Mouse (Mus musculus) urinary bladder, adult 18-20 months (tissue): ENCODE measurements around the gene Smim5.
"Not testable (repeated sequence)": the region's sequence is repeated elsewhere in the genome, so short reads cannot be mapped to it uniquely, and the experiment has no call there.

Experiments used
- DNase-seq, 2 experiments: peaks; one replicate each; pipeline ENCODE4 v3.0.0; 2022; ENCODE audit warnings: low spot score in 2 of 2, mixed read lengths in 2 of 2

The Smim5 gene

GRCm38 (mm10) chr11:115899486-115900266, at the start of gene Smim5:
Gene Smim5, plus strand, starts transcription at chr11:115899966.
- DNase-seq: peak; percentile 24 to 45

GRCm38 (mm10) chr11:115854674-115855073, 45.1 kb upstream of the Smim5 start:
- DNase-seq: no peak

GRCm38 (mm10) chr11:115857146-115857545, 42.6 kb upstream of the Smim5 start:
- DNase-seq: not testable (repeated sequence)

- DNase-seq: no peak
Observed at GRCm38 (mm10) chr11:115857936-115858335, 41.8 kb upstream of the Smim5 start.

GRCm38 (mm10) chr11:115858354-115858753, 41.4 kb upstream of the Smim5 start, which contains the start of gene Myo15b:
Gene Myo15b, plus strand, starts transcription at chr11:115858406.
- DNase-seq: no peak

GRCm38 (mm10) chr11:115859143-115859945, 40.4 kb upstream of the Smim5 start:
- peak; percentile 74 to 79 for DNase-seq

- DNase-seq: no peak
Observed at GRCm38 (mm10) chr11:115863895-115864294, 35.9 kb upstream of the Smim5 start.

GRCm38 (mm10) chr11:115869393-115869792, 30.4 kb upstream of the Smim5 start:
- DNase-seq: no peak

- DNase-seq: no peak
Observed at GRCm38 (mm10) chr11:115872437-115872836, 27.3 kb upstream of the Smim5 start.

- no peak for DNase-seq
Observed at GRCm38 (mm10) chr11:115875935-115876334, 23.8 kb upstream of the Smim5 start.

- no peak for DNase-seq
Observed at GRCm38 (mm10) chr11:115876438-115876837, 23.3 kb upstream of the Smim5 start.

- DNase-seq: no peak
Observed at GRCm38 (mm10) chr11:115877174-115877755, 22.5 kb upstream of the Smim5 start.

GRCm38 (mm10) chr11:115878071-115878470, 21.7 kb upstream of the Smim5 start:
- DNase-seq: no peak

GRCm38 (mm10) chr11:115881002-115881401, 18.8 kb upstream of the Smim5 start:
- peak in 1 of 2 experiments; percentile 26 for DNase-seq

- DNase-seq: no peak
Observed at GRCm38 (mm10) chr11:115883251-115883650, 16.5 kb upstream of the Smim5 start.

GRCm38 (mm10) chr11:115884361-115884760, 15.4 kb upstream of the Smim5 start:
- DNase-seq: no peak

GRCm38 (mm10) chr11:115885281-115885680, 14.5 kb upstream of the Smim5 start:
- no peak for DNase-seq

GRCm38 (mm10) chr11:115886446-115886845, 13.3 kb upstream of the Smim5 start:
- DNase-seq: no peak

- no peak for DNase-seq
Observed at GRCm38 (mm10) chr11:115888020-115888419, 11.7 kb upstream of the Smim5 start.

GRCm38 (mm10) chr11:115889159-115889558, 10.6 kb upstream of the Smim5 start:
- DNase-seq: no peak

- DNase-seq: no peak
Observed at GRCm38 (mm10) chr11:115892213-115892612, 7.6 kb upstream of the Smim5 start.

GRCm38 (mm10) chr11:115893071-115893470, 6.7 kb upstream of the Smim5 start:
- DNase-seq: no peak
